Mouse (Mus musculus) limb, embryonic 12.5 days (tissue): ENCODE measurements around the gene Tenm3. TPM values are rescaled to one million over a fixed set of nuclear protein-coding genes. Genes with fewer than 3 reads are reported as not detected.

Experiments
- ATAC-seq: fragments of 200-750 bp; cut with Nextera tagmentation; 2 replicates; pipeline ENCODE4 v1.8.0; 2017; ENCODE audit warnings: low read depth, moderate TSS enrichment; ENCODE audit not compliant: insufficient number of reproducible peaks, insufficient read depth, low FRiP score, low TSS enrichment
- H3K27ac ChIP-seq: fragments of 300-500 bp; sonication (generic); 2 replicates; pipeline ENCODE4 v1.5.1; 2016; ENCODE audit warnings: mild to moderate bottlenecking, moderate library complexity
- H3K27me3 ChIP-seq: fragments of 300-500 bp; sonication (generic); 2 replicates; pipeline ENCODE4 v1.6.1; 2016; ENCODE audit warnings: mild to moderate bottlenecking, moderate library complexity
- H3K36me3 ChIP-seq: fragments of 300-500 bp; sonication (generic); 2 replicates; pipeline ENCODE4 v1.6.1; 2016; ENCODE audit warnings: mild to moderate bottlenecking, moderate library complexity
- H3K4me1 ChIP-seq: fragments of 300-500 bp; sonication (generic); replicated peaks from 2 replicates; pipeline ENCODE4 v1.6.1; 2016
- H3K4me2 ChIP-seq: fragments of 300-500 bp; sonication (generic); 2 replicates; pipeline ENCODE4 v1.6.1; 2016; ENCODE audit warnings: mild to moderate bottlenecking, moderate library complexity
- H3K4me3 ChIP-seq: fragments of 300-500 bp; sonication (generic); replicated peaks from 2 replicates; pipeline ENCODE4 v1.5.1; 2016; ENCODE audit warnings: mild to moderate bottlenecking
- H3K9ac ChIP-seq: fragments of 300-500 bp; sonication (generic); replicated peaks from 2 replicates; pipeline ENCODE4 v1.6.1; 2016; ENCODE audit warnings: mild to moderate bottlenecking, moderate library complexity
- H3K9me3 ChIP-seq: fragments of 300-500 bp; sonication (generic); 2 replicates; pipeline ENCODE4 v1.6.1; 2016; ENCODE audit warnings: mild to moderate bottlenecking, moderate library complexity
- WGBS: fragments of 180-500 bp; shearing (Covaris S2); methylation state at CpG from one replicate; pipeline ENCODE4 v1.1.7; 2016; 5-methylcytosine and 5-hydroxymethylcytosine counted together
- polyA plus RNA-seq: library from polyadenylated mRNA; unstranded; fragments of >200 nt; fragmentation: Nextera tagmentation; extraction: Ambion mirVana; gene quantifications from 2 replicates; pipeline ENCODE4 v1.2.1, GENCODE M21; 2016

Gene Tenm3
- 46.4 and 47.1 TPM in 2 replicates for polyA plus RNA-seq

- WGBS, result 0% methylated on average over 19 of the region's 19 CpGs
- Histone ChIP-seq H3K9ac (peak within 1 kb of the TSS; percentile 82), H3K9me3 (no peaks in the 10 kb centered on the region), H3K27ac (peak within 1 kb of the TSS; percentile 85), H3K4me2 (peak within 1 kb of the TSS; percentile 91), H3K27me3 (peaks cover 39% of the 10 kb centered on the region), H3K4me1 (peaks cover 23% of the 10 kb centered on the region), H3K4me3 (peak within 1 kb of the TSS; percentile 77), H3K36me3 (no peaks in the 10 kb centered on the region)
- ATAC-seq, result no peak
Measured at GRCm38 (mm10) chr8:48843931-48844285, at the start of gene Tenm3. Gene Tenm3, minus strand, starts transcription at chr8:48843951.

GRCm38 (mm10) chr8:48890216-48890765 lies 46.5 kb upstream of the Tenm3 start:
- H3K36me3 ChIP-seq, result no peaks in the 10 kb centered on the region
- no peaks in the 10 kb centered on the region for H3K27me3 ChIP-seq
- H3K9me3 ChIP-seq, result no peaks in the 10 kb centered on the region
- no peak for ATAC-seq
- no peak overlapping the region for H3K4me2 ChIP-seq
- 37% methylated on average over 7 of the region's 7 CpGs for WGBS
- H3K27ac ChIP-seq, result no peak overlapping the region
- H3K4me3 ChIP-seq, result no peak overlapping the region
- H3K4me1 ChIP-seq, result peaks cover 5% of the 10 kb centered on the region
- no peak overlapping the region for H3K9ac ChIP-seq

- no peaks in the 10 kb centered on the region for H3K36me3 ChIP-seq
- no peak overlapping the region for H3K9ac ChIP-seq
- H3K9me3 ChIP-seq, result no peaks in the 10 kb centered on the region
- H3K4me2 ChIP-seq, result no peak overlapping the region
- H3K4me3 ChIP-seq, result no peak overlapping the region
- no peak for ATAC-seq
- no peaks in the 10 kb centered on the region for H3K27me3 ChIP-seq
- no peak overlapping the region for H3K27ac ChIP-seq
- 94% methylated on average over 4 of the region's 4 CpGs for WGBS
- no peaks in the 10 kb centered on the region for H3K4me1 ChIP-seq
Measured at GRCm38 (mm10) chr8:48884270-48884669, 40.5 kb upstream of the Tenm3 start.

- WGBS, result 86% methylated on average over 5 of the region's 5 CpGs
- no peak for ATAC-seq
- no peak overlapping the region for H3K27ac ChIP-seq
Measured at GRCm38 (mm10) chr8:48880585-48880984, 36.8 kb upstream of the Tenm3 start.

GRCm38 (mm10) chr8:48865972-48866371 lies 22.2 kb upstream of the Tenm3 start:
- H3K4me2 ChIP-seq, result no peak overlapping the region
- no peak overlapping the region for H3K27ac ChIP-seq
- no peak for ATAC-seq
- H3K4me3 ChIP-seq, result no peak overlapping the region
- no peaks in the 10 kb centered on the region for H3K27me3 ChIP-seq
- H3K4me1 ChIP-seq, result no peaks in the 10 kb centered on the region
- H3K9ac ChIP-seq, result no peak overlapping the region
- no peaks in the 10 kb centered on the region for H3K9me3 ChIP-seq
- 90% methylated on average over 5 of the region's 5 CpGs for WGBS
- H3K36me3 ChIP-seq, result no peaks in the 10 kb centered on the region

More at GRCm38 (mm10) chr8:48880585-48880984, 36.8 kb upstream of the Tenm3 start:
- H3K36me3 ChIP-seq, result no peaks in the 10 kb centered on the region
- no peaks in the 10 kb centered on the region for H3K4me1 ChIP-seq
- no peak overlapping the region for H3K9ac ChIP-seq
- no peak overlapping the region for H3K4me2 ChIP-seq
- H3K4me3 ChIP-seq, result no peak overlapping the region
- no peaks in the 10 kb centered on the region for H3K27me3 ChIP-seq
- H3K9me3 ChIP-seq, result no peaks in the 10 kb centered on the region

- WGBS, result 29% methylated on average over 4 of the region's 4 CpGs
- no peaks in the 10 kb centered on the region for H3K27me3 ChIP-seq
- ATAC-seq, result no peak
Measured at GRCm38 (mm10) chr8:48865485-48865884, 21.7 kb upstream of the Tenm3 start.

GRCm38 (mm10) chr8:48850223-48851010 lies 6.7 kb upstream of the Tenm3 start:
- no peak for ATAC-seq
- H3K27ac ChIP-seq, result no peak overlapping the region
- H3K36me3 ChIP-seq, result no peaks in the 10 kb centered on the region
- H3K4me1 ChIP-seq, result peaks cover 7% of the 10 kb centered on the region; the same call in 1 of the 2 replicates
- H3K4me2 ChIP-seq, result no peak overlapping the region
- H3K9ac ChIP-seq, result no peak overlapping the region
- peaks cover 22% of the 10 kb centered on the region for H3K27me3 ChIP-seq
- no peak overlapping the region for H3K4me3 ChIP-seq
- WGBS, result 57% methylated on average over 8 of the region's 8 CpGs
- no peaks in the 10 kb centered on the region for H3K9me3 ChIP-seq

More at GRCm38 (mm10) chr8:48865485-48865884, 21.7 kb upstream of the Tenm3 start:
- no peaks in the 10 kb centered on the region for H3K9me3 ChIP-seq
- no peaks in the 10 kb centered on the region for H3K36me3 ChIP-seq
- H3K4me3 ChIP-seq, result no peak overlapping the region
- H3K27ac ChIP-seq, result no peak overlapping the region
- no peak overlapping the region for H3K4me2 ChIP-seq
- H3K4me1 ChIP-seq, result no peaks in the 10 kb centered on the region
- H3K9ac ChIP-seq, result no peak overlapping the region

GRCm38 (mm10) chr8:48849091-48849616 lies 5.4 kb upstream of the Tenm3 start:
- Histone ChIP-seq H3K4me3 (no peak overlapping the region), H3K27me3 (peaks cover 35% of the 10 kb centered on the region)

GRCm38 (mm10) chr8:48844961-48845360 lies 1.2 kb upstream of the Tenm3 start:
- ATAC-seq, result no peak
- 6% methylated on average over 12 of the region's 12 CpGs for WGBS
- Histone ChIP-seq H3K27me3 (peaks cover 39% of the 10 kb centered on the region), H3K4me2 (peak overlapping the region; percentile 91), H3K27ac (no peak overlapping the region), H3K4me1 (peaks cover 23% of the 10 kb centered on the region), H3K9me3 (no peaks in the 10 kb centered on the region), H3K4me3 (peak overlapping the region; percentile 77), H3K36me3 (no peaks in the 10 kb centered on the region), H3K9ac (peak overlapping the region; percentile 38; the same call in 1 of the 2 replicates)

More at GRCm38 (mm10) chr8:48849091-48849616, 5.4 kb upstream of the Tenm3 start:
- Histone ChIP-seq H3K27ac (no peak overlapping the region), H3K9ac (no peak overlapping the region), H3K9me3 (no peaks in the 10 kb centered on the region), H3K36me3 (no peaks in the 10 kb centered on the region), H3K4me2 (no peak overlapping the region), H3K4me1 (peaks cover 18% of the 10 kb centered on the region)
- no peak for ATAC-seq
- WGBS, result 43% methylated on average over 6 of the region's 6 CpGs

GRCm38 (mm10) chr8:48844370-48844905 lies 687 bp upstream of the Tenm3 start:
- peaks cover 39% of the 10 kb centered on the region for H3K27me3 ChIP-seq
- no peaks in the 10 kb centered on the region for H3K36me3 ChIP-seq
- H3K4me2 ChIP-seq, result peak overlapping the region; percentile 91
- H3K9ac ChIP-seq, result peak overlapping the region; percentile 38
- under 1% methylated on average over 14 of the region's 14 CpGs for WGBS
- H3K9me3 ChIP-seq, result no peaks in the 10 kb centered on the region
- peak overlapping the region; percentile 77 for H3K4me3 ChIP-seq
- no peak overlapping the region for H3K27ac ChIP-seq
- peaks cover 23% of the 10 kb centered on the region for H3K4me1 ChIP-seq
- no peak for ATAC-seq
